Mouse (Mus musculus): ENCODE data around the gene Tsen34.

Gene Tsen34

DNA sequence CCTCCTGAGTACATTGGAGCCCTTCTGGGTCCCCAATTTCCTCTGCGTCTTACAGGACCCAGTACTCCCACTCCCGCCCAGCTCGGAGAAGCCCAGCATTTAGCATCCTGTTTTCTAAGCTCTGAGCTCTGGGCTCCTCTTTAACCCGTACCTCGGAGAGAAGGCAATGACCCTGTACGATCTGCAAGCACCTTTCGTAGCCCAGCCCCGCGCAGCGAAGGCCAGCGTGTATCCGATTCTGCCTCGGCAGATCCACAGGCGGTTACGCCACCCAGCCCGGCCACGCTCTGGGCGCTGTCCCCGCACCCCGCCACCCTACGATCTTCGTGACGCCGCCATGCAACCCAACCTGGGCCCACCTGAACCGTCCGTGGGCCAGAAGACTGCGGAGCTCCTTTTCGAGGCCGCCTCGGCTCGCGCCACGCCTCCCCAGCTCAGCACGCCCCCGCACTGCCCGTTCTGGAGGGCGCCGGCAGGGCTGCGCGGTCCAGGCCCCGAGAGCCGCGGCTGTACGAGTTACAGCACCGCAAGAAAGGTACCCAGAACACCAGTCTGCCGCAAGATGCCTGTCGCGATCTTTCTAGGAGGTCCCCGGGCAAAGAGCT is at the start of gene Tsen34:
Gene Tsen34, plus strand, starts transcription at position 482 of the 605 bp plus-strand sequence.
- DNase-seq (ENCODE audit: low spot score in 2 of 2), result no peak

DNA sequence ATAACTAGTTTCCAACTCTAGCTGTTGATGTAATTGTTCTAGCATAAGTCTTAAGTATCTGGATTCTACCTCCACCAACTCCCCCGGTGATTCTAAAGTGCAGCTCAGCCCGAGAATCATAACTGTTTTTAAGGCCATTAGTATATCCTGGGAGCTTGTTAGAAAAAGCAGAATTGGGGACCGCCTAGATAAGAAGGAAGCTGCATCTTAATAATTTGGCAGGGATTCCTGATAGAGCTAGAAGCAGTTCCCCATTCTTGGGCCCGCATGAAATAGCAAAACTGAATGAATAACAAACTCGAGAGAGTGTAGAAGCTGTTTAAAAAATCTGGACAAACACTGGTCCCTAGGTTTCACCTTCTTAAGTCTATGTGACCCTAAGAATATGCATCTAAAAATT is 49.3 kb upstream of the Tsen34 start:
- DNase-seq (ENCODE audit: low spot score in 2 of 2), result no peak

DNA sequence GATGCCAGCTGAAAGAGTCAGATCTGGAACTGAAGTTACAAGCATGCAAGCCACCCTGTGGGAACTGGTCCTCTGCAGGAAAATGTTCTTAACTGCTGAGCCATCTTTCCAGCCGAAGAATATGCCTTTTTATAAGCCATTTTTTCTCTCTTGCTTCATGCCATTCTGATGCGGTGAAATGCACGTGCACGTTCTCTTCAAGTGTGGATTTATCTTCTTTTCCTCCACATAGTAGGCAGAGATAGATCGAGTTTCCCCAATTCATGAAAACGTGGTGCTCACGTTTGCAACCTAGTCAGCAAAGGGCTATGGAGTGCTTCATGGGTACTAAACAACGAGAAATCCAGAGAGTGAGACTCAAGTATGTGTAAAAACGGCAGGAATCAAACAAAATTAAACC is 48.8 kb upstream of the Tsen34 start:
- DNase-seq (ENCODE audit: low spot score in 2 of 2), result no peak

DNA sequence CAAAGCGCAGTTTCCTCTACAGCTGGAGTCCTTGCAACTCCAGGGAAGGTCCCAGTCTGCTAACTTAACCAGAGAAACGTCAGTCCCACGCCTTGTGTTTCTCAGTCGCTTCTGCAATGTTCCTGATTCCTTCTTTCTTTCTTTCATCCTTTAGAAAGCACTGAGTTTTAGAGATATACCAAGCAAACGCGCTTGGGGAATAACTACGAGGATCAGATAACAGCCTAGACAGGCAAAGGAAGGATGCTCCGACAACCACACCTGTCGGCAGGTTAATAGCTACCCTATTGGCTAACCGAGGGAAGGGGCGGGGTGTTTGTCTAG is 48.4 kb upstream of the Tsen34 start:
- DNase-seq (ENCODE audit: low spot score in 2 of 2), result no peak

DNA sequence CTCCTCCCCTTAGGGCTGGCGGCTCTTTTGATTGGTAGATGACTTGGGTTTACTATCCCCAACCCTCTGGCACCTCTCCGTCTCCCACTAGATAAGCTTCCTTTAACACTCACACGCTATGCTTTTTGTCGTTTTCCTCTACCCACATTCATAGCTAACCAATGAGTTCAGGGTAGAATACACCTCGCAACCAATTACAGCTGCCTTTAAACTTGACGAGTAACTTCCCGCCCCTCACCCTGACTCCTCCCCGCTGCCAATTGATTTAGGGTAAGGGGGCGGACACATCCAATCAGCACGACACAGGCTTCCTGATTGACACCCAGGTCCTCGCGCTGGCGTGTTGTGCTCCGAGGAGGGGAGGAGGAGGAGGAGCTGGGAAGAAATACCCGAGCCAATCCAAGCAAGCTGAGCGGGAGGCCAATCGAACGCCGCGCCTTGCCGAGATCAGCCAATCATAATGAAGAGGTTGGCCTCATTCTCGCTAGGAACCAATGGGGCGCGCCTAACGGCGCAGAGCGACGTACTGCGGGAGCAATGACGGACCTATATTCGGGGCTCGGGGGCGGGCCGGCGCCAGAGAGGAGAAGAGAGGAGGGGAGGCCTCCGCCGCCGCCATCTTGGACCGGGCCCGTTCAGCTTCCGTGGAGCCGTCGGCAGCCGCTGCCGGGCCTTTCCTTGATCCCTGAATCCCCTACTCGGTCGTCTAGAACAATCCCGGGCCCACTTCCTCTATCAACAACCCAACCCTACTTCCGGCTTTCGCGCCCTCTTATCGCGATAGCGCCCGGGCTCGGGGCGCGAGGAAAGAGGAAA is 47.8 kb upstream of the Tsen34 start, which contains the start of gene Cnot3:
Gene Cnot3, plus strand, starts transcription at position 597 of the 816 bp plus-strand sequence.
- DNase-seq (ENCODE audit: low spot score in 2 of 2), result peak; percentile 99

DNA sequence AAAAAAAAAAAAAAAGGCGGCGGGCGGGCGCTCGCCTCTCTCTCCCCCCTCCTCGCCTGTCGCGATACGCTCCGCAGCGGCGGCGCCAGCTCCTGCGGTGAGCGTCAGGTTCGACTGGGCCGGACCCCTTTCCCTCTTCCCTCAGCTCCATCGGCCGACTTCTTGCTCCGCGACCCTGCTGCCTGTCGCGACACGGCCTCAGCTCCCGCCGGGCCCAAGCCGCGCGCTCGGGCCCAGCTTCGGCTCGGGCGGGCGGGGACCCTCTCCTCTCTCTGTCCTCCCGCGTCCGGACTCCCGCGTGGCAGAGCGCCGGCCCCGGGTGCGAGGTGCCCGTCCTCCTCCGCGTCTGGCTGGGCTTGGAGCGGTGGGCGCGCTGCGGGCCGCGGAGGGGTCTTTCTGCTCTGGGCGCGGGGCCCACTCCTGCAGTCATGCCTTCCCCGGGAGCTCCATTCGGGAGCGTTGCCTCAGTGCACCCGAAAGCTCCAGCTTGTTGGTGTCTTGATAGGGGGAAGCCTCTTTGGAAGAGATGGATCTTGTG is 47.1 kb upstream of the Tsen34 start:
- no peak for DNase-seq (ENCODE audit: low spot score in 2 of 2)

DNA sequence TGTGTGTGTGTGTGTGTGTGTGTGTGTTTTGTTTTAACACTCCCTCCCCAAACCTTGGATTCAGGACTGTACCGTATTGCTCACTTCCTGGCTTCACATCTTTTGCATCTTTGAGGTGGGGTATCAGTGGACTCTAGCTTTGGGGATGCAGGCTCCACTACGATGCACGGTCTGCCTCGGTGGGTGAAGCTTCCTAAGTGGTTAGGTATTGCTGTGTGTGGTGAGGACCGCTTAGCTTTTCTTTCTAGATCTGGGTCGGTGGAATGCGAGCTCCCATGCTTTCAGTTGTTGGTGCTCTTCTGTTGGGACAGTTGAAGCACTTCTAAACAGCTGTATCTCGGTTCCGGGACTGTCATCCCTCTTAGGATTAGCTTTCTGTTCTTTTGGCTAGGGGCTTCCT is 46.5 kb upstream of the Tsen34 start:
- DNase-seq (ENCODE audit: low spot score in 2 of 2), result no peak

DNA sequence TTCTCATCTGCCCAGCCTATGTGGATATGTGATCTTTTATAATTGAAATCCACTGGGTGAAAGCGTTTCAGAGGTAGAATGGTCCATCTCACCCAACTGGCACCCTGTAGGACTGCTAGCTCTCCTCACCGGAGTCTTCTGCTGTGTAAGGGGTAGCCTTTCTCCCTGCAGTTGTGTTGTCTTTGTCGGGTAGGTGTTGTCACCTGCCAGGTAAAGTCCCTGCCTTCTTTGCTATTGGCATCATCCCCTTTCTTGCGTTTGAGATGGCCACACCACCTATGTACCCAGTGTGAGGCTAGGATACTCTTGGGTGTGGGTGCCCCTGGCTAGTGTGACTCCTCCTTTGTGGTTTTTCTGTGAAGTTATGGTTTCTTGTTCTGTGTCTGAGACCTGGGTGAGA is 46.0 kb upstream of the Tsen34 start:
- no peak for DNase-seq (ENCODE audit: low spot score in 2 of 2)

DNA sequence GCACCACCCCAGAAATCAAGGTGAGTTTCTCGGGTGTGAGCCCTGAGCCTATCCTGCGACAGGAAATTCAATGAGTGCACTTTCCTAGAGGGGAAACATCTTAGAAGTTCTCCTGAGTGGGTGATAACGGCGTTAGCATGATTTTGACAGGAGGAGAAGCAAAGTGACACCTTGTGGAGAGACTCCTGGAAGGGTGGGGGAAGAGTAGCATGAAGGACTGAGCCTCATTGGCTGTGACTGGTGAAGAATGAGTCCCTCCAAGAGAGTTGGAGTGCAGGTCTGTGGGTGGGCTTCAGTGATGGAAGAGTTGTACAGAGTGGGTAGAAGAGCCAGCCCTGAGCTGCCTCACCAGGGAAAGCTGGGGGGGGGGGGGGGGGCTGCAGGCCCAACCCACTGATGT is 35.7 kb upstream of the Tsen34 start:
- no peak for DNase-seq (ENCODE audit: low spot score in 2 of 2)

DNA sequence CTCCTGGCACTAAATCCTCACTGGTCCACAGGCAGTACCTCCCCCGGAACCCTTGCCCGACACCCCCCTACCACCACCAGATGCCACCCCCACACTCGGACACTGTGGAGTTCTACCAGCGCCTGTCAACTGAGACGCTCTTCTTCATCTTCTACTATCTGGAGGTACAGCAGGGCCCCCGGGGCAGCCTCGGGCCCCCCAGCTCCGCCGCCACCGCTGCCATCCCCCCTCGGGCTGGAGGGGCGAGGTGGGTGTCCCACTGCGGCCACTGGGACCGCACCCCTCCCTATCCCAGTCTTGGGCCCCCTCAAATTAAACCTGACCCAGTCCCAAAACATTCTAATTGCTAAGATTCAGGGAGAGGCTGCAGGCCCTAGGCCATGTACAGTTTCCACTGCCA is 34.1 kb upstream of the Tsen34 start:
- DNase-seq (ENCODE audit: low spot score in 2 of 2), result no peak

DNA sequence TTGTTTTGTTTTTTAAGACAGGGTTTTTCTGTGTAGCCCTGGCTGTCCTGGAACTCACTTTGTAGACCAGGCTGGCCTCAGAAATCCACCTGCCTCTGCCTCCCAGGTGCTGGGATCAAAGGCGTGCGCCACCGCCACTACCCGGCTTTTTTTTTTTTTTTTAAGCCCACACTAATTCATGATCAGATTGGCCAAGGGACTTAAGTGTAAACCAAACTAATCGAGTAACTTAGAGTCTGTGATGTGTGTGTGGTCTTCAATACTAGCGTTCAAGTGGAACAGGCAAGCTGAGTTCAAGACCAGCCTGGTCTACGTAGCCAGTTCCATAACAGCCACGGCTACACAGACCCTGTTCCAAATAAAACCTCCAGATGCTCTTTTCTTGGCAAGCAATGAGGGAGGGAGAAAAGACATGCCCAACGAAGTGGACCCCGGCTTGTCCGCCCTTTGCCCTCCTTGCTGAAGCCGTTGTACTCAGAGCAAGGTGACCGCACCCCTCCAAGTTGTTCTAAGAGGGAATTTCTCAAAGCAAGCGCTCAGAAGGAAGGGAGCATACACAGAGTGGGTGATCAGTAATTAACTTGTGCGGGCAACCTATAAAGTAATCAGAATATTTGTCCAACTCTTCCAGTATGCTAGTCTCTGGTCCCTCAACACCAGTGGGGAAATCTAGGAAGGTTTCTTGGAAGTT is 28.0 kb upstream of the Tsen34 start:
- no peak for DNase-seq (ENCODE audit: low spot score in 2 of 2)

DNA sequence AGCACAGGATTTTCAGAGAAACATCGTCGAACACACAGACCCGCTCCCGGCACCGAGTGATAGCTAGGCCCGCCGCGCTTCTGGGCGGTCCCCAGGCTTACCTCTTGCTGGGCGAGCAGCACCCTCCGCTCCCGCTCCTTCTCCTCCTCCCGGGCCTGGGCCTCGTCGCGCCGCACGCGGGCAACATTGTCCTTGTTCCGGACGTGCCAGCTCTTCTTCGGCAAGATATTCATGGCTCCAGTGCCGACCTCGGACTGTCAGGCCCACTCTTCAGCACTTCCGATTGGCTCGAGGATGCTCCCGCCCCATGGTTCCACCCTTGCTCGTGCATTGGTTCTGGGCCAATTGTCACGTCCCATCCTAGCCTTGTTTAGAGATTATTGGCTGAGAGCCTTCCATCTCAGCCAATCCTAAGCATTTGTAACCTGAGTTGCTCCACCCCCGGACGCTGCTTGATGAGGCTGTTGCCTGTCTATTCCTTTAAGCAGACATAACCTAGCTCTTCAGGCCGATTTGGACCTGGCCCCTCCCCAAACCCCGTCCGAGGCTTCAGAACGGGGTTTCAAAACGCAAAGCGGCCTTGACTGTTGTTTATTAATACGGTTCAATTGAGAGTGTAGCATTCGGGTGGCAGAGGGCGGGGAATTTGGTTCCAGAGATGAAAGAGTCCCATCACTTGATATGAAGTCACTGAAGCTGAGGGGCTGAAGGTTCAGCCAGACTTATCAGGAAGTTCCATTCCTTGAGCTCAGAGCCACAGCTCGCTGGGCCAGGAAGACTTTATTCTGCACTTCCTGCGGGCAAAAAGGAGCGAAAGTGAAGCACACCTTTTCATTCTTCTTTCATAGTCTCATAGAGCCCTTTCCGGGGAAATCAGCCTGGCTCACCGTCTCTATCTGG is 27.2 kb upstream of the Tsen34 start, which contains the start of gene Leng1:
Gene Leng1, minus strand, starts transcription at position 626 of the 900 bp plus-strand sequence.
- DNase-seq (ENCODE audit: low spot score in 2 of 2), result peak; percentile 96 to 98

DNA sequence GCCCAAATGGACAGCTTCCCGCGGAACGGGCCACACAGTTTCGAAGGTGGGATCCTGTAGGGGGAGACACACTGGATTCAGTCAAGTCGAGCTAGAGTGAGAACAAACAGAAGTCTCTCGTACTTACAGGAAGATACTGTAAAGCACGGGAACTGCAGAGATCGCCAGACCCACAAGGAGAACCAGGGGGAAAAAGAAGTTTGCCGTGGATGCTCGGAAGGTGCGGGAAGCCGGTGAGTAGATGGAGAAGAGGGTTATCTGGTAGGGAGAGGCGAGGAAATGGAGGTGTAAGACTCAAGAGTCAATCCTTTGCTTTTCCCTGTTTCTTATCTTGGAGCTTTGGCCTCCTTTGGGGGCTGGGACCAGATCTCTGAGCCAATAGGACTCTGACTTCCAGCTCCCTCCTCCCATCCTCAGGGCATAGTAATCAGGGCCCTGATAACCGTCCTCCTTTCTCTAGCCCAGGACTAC is 25.7 kb upstream of the Tsen34 start:
- no peak for DNase-seq (ENCODE audit: low spot score in 2 of 2)

DNA sequence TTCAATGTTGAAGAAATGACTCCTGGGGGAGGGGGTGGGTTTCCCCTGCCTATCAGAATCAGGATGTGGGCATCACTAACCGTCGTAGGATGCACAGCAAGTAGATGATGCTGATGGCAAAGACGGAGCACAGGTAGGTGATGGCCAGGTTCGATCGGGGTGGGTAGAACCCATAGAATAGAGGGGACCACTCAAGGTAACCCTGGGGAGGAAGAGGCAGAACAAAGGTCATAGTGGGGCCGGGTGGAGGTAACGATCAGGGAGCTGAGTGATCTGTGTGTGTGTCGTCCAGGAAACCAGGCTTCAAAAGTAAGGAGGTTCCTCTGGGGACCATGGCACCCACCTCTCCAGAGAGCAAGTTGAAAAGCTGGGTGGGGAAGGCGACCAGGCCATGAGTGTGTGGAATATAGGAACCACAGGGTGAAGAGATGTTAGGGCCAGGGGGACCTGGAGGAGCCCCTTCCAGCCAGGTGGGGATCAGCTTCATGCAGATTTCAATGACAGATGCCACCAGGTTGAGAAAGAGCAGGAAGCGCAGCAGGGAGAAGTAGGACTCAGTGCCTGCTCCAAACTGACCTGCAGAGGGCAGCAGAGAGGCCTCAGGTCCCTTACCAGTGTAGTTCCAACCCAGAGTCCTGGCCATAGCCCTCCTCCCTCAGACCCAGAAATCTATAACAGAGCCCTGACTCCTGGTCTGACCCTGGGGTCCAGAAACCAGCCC is 18.0 kb upstream of the Tsen34 start:
- peak; percentile 74 to 85 for DNase-seq (ENCODE audit: low spot score in 2 of 2)

DNA sequence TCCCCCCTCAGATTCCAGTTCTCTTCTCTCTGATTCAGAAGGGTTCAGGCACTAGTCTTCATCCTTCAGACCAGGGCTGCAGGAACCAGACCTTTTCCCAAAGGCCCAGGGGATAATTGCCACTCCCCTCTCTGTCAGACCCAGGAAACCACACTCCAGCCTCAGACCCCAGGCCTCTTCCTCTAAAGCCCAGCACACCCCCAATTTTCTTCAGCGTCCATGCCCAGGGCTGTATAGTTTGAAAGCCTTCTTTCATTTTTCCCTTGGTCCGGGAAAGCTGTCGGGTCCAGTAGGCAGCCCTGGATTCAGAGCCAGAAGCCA is 17.5 kb upstream of the Tsen34 start:
- DNase-seq (ENCODE audit: low spot score in 2 of 2), result no peak

DNA sequence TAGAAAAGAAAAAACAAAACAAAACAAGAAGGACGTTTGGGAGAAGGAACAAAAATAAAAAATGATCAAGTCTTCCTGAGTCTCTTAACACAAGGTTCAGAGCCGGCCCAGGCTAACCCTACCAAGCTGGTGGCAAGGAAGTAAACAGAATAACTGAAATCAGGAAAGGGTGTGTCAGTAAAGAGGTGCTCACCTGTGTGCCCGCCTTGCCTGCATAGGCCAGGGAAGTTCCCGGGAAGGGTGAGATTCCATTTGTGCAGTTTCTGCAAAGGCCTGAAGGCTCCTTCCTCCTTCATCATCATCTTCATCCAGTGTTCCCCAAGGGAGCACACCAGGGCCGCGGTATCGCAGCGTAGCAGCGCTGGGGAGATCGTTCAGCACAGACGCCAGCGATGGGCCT is 16.3 kb upstream of the Tsen34 start:
- DNase-seq (ENCODE audit: low spot score in 2 of 2), result no peak

DNA sequence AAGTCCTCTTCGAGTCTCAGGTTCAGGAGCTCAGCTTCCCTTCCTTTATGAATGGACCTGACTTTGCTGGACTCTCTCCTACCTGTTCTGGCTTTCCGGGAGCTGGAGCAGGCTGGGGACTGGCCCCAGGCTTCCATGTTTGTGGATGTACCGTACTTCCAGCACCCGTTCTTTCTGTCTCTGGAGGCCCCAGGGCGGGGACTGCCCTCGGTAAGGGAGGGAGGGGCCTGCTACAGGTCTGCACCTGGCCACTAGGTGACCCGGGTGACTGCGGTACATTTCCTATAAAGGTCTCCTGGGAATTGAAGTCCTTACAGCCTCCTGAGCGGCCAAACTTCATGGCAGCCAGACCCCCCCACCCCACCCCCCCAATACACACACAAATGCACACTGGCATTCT is 15.3 kb upstream of the Tsen34 start, which contains the start of gene Tmc4:
Gene Tmc4, minus strand, starts transcription at position 212 of the 400 bp plus-strand sequence.
- no peak for DNase-seq (ENCODE audit: low spot score in 2 of 2)

DNA sequence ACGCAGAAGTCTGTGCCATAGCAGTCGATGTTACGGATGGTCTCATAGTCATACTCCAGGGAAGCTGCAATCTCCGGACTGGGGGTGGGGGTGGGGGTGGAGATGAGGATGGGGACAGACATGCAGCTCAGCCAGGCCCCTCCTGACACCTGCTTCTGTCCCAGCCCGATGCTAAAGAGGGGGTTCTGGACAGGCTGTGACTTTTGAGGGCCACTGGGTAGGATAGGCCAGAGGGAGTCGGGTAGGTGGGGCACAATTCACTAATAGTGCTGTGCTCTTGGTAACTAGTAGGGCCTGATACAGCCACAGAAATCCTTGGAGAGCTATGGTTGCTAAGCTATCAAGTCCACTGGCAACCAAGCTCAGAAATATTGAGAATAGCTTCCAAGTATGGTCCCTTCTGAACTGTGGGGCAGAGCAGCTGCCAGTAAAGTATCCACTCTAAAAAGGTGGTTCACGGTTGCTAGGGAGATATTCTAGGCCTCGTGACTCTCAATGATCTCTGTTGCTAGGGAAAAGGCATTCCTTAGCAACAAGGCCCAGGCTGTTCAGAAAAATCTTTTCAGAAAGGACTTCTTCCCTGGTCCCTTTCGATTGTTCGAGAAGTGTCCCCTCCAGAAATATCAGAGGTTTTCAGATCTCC is 8.6 kb upstream of the Tsen34 start:
- peak in 1 of 2 experiments; percentile 35 for DNase-seq (ENCODE audit: low spot score in 2 of 2)

DNA sequence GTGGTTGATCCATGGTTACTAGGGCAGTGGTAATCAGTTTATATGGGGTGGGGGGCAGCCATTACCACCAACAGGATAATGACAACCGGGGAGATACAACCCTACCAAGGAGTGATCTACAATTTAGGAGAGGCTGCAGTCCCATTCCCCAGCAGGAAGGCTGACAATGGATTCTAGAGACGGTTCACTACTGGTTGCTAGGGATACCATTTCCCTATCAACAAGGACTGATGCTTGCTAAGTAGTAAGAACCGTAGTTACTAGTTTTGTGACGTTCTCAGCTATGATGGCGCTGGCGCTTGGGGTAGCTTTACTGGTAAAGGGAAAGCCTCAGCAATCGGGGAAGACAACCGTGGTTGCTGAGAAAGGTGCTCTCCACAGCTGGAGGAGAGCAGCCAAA is 8.0 kb upstream of the Tsen34 start:
- DNase-seq (ENCODE audit: low spot score in 2 of 2), result no peak

Measured in frontal cortex, postnatal 36 days (tissue).